Mouse (Mus musculus) mesoderm, embryonic 11.5 days (tissue): ENCODE results near the gene Olfr1279.
"Not testable (repeated sequence)": the region's sequence is repeated elsewhere in the genome, so short reads cannot be mapped to it uniquely, and the experiment has no call there.

Experiments used
- DNase-seq: peaks from one replicate; pipeline ENCODE4 v3.0.0-alpha.2; 2012; ENCODE audit warnings: low read depth, low spot score

The Olfr1279 gene

GRCm38 (mm10) chr2:111300374-111300773 is at the start of gene Olfr1279:
Gene Olfr1279, plus strand, starts transcription at chr2:111300635.
- DNase-seq = no peak

- DNase-seq = no peak
Measured at GRCm38 (mm10) chr2:111254216-111254615, 46.2 kb upstream of the Olfr1279 start, which contains the start of gene Olfr1276. Gene Olfr1276, plus strand, starts transcription at chr2:111254516.

- DNase-seq = no peak
Measured at GRCm38 (mm10) chr2:111274006-111274405, 26.4 kb upstream of the Olfr1279 start, which contains the start of gene Olfr1277. Gene Olfr1277, minus strand, starts transcription at chr2:111274106.

- DNase-seq = no peak
Measured at GRCm38 (mm10) chr2:111289836-111290235, 10.6 kb upstream of the Olfr1279 start, which contains the start of gene Olfr1278. Gene Olfr1278, plus strand, starts transcription at chr2:111290136.

- no peak for DNase-seq
Measured at GRCm38 (mm10) chr2:111298541-111298940, 1.9 kb upstream of the Olfr1279 start.

- no peak for DNase-seq
Measured at GRCm38 (mm10) chr2:111313717-111314116, 13.3 kb downstream of the Olfr1279 start, which contains the start of gene Olfr1280. Gene Olfr1280, plus strand, starts transcription at chr2:111314017.

- DNase-seq = no peak
Measured at GRCm38 (mm10) chr2:111326220-111326619, 25.8 kb downstream of the Olfr1279 start, which contains the start of gene Olfr1281. Gene Olfr1281, plus strand, starts transcription at chr2:111326520.

- DNase-seq = not testable (repeated sequence)
Measured at GRCm38 (mm10) chr2:111333721-111334120, 33.3 kb downstream of the Olfr1279 start.

GRCm38 (mm10) chr2:111335976-111336375 is 35.5 kb downstream of the Olfr1279 start, which contains the start of gene Olfr1282:
Gene Olfr1282, minus strand, starts transcription at chr2:111336076.
- DNase-seq = no peak
